Mouse (Mus musculus) limb, embryonic 14.5 days (tissue): Measurements from ENCODE around the gene Rbm8a. TPM values are rescaled to one million over a fixed set of nuclear protein-coding genes. Genes with fewer than 3 reads are reported as not detected.

Source experiments
- ATAC-seq: fragments of 200-750 bp; cut with Nextera tagmentation; 2 replicates; pipeline ENCODE4 v1.8.0; 2017; ENCODE audit warnings: low read depth, moderate number of reproducible peaks, moderate TSS enrichment; ENCODE audit not compliant: low FRiP score
- DNase-seq: peaks from one replicate; pipeline ENCODE4 v3.0.0-alpha.2; 2015; ENCODE audit warnings: low spot score
- H3K27ac ChIP-seq: fragments of 300-500 bp; sonication (generic); replicated peaks from 2 replicates; pipeline ENCODE4 v1.5.1; 2014; ENCODE audit warnings: low read depth, mild to moderate bottlenecking, low read length, moderate library complexity, mixed read lengths
- H3K27me3 ChIP-seq: fragments of 300-500 bp; sonication (generic); 2 replicates; pipeline ENCODE4 v1.6.1; 2014; ENCODE audit warnings: low read length, mixed read lengths; ENCODE audit not compliant: control insufficient read depth, insufficient read depth
- H3K36me3 ChIP-seq: fragments of 300-500 bp; sonication (generic); 2 replicates; pipeline ENCODE4 v1.6.1; 2014; ENCODE audit warnings: mild to moderate bottlenecking, low read length, moderate library complexity, mixed read lengths; ENCODE audit not compliant: control insufficient read depth, insufficient read depth
- H3K4me1 ChIP-seq: fragments of 300-500 bp; sonication (generic); 2 replicates; pipeline ENCODE4 v1.6.1; 2014; ENCODE audit warnings: antibody characterized with exemption, low read length, mixed read lengths; ENCODE audit not compliant: control insufficient read depth, insufficient read depth
- H3K4me2 ChIP-seq: fragments of 300-500 bp; sonication (generic); replicated peaks from 2 replicates; pipeline ENCODE4 v1.6.1; 2014; ENCODE audit warnings: low read depth, mild to moderate bottlenecking, low read length, moderate library complexity; ENCODE audit not compliant: severe bottlenecking
- H3K4me3 ChIP-seq: fragments of 300-500 bp; sonication (generic); replicated peaks from 2 replicates; pipeline ENCODE4 v1.5.1; 2014; ENCODE audit warnings: low read length
- H3K9ac ChIP-seq: fragments of 300-500 bp; sonication (generic); 2 replicates; pipeline ENCODE4 v1.6.1; 2014; ENCODE audit warnings: mild to moderate bottlenecking, low read depth, low read length, moderate library complexity; ENCODE audit not compliant: severe bottlenecking
- H3K9me3 ChIP-seq: fragments of 300-500 bp; sonication (generic); 2 replicates; pipeline ENCODE4 v1.6.1; 2016; ENCODE audit warnings: low read length; ENCODE audit not compliant: control insufficient read depth
- POLR2A ChIP-seq: fragments of 200-500 bp; IDR thresholded peaks from 2 replicates; pipeline ENCODE4 v1.8.0; 2012; ENCODE audit warnings: inconsistent platforms, mild to moderate bottlenecking, moderate library complexity, borderline replicate concordance; ENCODE audit not compliant: insufficient read depth, insufficient read length; ENCODE audit errors: extremely low read depth
- WGBS: fragments of 180-500 bp; shearing (Covaris S2); extraction: QIAGEN DNeasy Blood & Tissue Kit; methylation state at CpG from one replicate; pipeline ENCODE4 v1.1.7; 2014; 5-methylcytosine and 5-hydroxymethylcytosine counted together
- polyA plus RNA-seq, 2 experiments: library from polyadenylated mRNA; depleted of rRNA in 1 of 2; stranded (reverse) in 1 of 2; unstranded in 1 of 2; fragments of >200 nt; fragmentation: Nextera tagmentation in 1 of 2; extraction: Ambion mirVana in 1 of 2; gene quantifications; 2 replicates each; pipeline versions ENCODE4 v1.2.1 to v1.2.3; 2012 to 2014

Rbm8a gene
- polyA plus RNA-seq, 2 experiments = 66.1 to 133 TPM

GRCm38 (mm10) chr3:96679159-96679674, 49.5 kb downstream of the Rbm8a start:
- no peak overlapping the region for H3K27ac ChIP-seq
- no peaks in the 10 kb centered on the region for H3K9me3 ChIP-seq
- H3K4me1 ChIP-seq = peaks cover 6% of the 10 kb centered on the region; the same call in 1 of the 2 replicates
- H3K27me3 ChIP-seq = 0 out of 2 replicates have a peak, but pooled peaks cover 7% of the 10 kb centered on the region
- no peak overlapping the region for H3K9ac ChIP-seq
- 39% methylated on average over 5 of the region's 5 CpGs for WGBS
- no peak overlapping the region for H3K4me3 ChIP-seq
- DNase-seq (no peak), ATAC-seq (no peak)
- no peaks in the 10 kb centered on the region for H3K36me3 ChIP-seq
- H3K4me2 ChIP-seq = no peak overlapping the region
- TF ChIP-seq POLR2A = no peak

- Histone ChIP-seq H3K9me3 (no peaks in the 10 kb centered on the region), H3K4me3 (no peak overlapping the region), H3K36me3 (no peaks in the 10 kb centered on the region), H3K4me2 (no peak overlapping the region), H3K27ac (no peak overlapping the region), H3K9ac (no peak overlapping the region), H3K4me1 (peaks cover 6% of the 10 kb centered on the region; the same call in 1 of the 2 replicates), H3K27me3 (0 out of 2 replicates have a peak, but pooled peaks cover 11% of the 10 kb centered on the region)
- ATAC-seq (no peak), DNase-seq (no peak)
- no peak for TF ChIP-seq POLR2A
- WGBS = 20% methylated on average over 12 of the region's 12 CpGs
Measured at GRCm38 (mm10) chr3:96680269-96680956, 50.7 kb downstream of the Rbm8a start.

Other genes with a start within 250 kb of the Rbm8a start
- gene BC107364, start 177.6 kb upstream of the Rbm8a start, polyA plus RNA-seq (2012; rRNA removed) = 0.10 TPM in 1 of 2 replicates, not detected in the other
- 0.40 TPM in 1 of 2 replicates, not detected in the other for gene BC107364, start 177.6 kb upstream of the Rbm8a start, polyA plus RNA-seq (2014; fragmentation: Nextera tagmentation; extraction: Ambion mirVana)
- gene Hfe2, start 104.8 kb upstream of the Rbm8a start, polyA plus RNA-seq (2012; rRNA removed) = 21.4 and 26.7 TPM in 2 replicates
- gene Hfe2, start 104.8 kb upstream of the Rbm8a start, polyA plus RNA-seq (2014; fragmentation: Nextera tagmentation; extraction: Ambion mirVana) = 14.6 and 20.5 TPM in 2 replicates
- gene Txnip, start 72.0 kb upstream of the Rbm8a start, polyA plus RNA-seq (2012; rRNA removed) = 211 and 272 TPM in 2 replicates
- 167 and 172 TPM in 2 replicates for gene Txnip, start 72.0 kb upstream of the Rbm8a start, polyA plus RNA-seq (2014; fragmentation: Nextera tagmentation; extraction: Ambion mirVana)
- gene Gm16253, start 52.9 kb upstream of the Rbm8a start, polyA plus RNA-seq (2012; rRNA removed) = 0.19 TPM in 1 of 2 replicates, not detected in the other
- 0.37 and 1.3 TPM in 2 replicates for gene Gm16253, start 52.9 kb upstream of the Rbm8a start, polyA plus RNA-seq (2014; fragmentation: Nextera tagmentation; extraction: Ambion mirVana)
- 36.5 and 51.7 TPM in 2 replicates for gene Polr3gl, start 35.8 kb upstream of the Rbm8a start, polyA plus RNA-seq (2012; rRNA removed)
- gene Polr3gl, start 35.8 kb upstream of the Rbm8a start, polyA plus RNA-seq (2014; fragmentation: Nextera tagmentation; extraction: Ambion mirVana) = 11.9 and 15.3 TPM in 2 replicates
- gene Ankrd34a, start 33.3 kb upstream of the Rbm8a start, polyA plus RNA-seq (2012; rRNA removed) = 1.8 and 2.7 TPM in 2 replicates
- 2.7 TPM in 2 replicates for gene Ankrd34a, start 33.3 kb upstream of the Rbm8a start, polyA plus RNA-seq (2014; fragmentation: Nextera tagmentation; extraction: Ambion mirVana)
- 84.2 and 99.6 TPM in 2 replicates for gene Lix1l, start 28.8 kb upstream of the Rbm8a start, polyA plus RNA-seq (2012; rRNA removed)
- 8.9 and 10.4 TPM in 2 replicates for gene Lix1l, start 28.8 kb upstream of the Rbm8a start, polyA plus RNA-seq (2014; fragmentation: Nextera tagmentation; extraction: Ambion mirVana)
- 53.0 and 64.0 TPM in 2 replicates for gene Pex11b, start 5.4 kb downstream of the Rbm8a start, polyA plus RNA-seq (2012; rRNA removed)
- gene Pex11b, start 5.4 kb downstream of the Rbm8a start, polyA plus RNA-seq (2014; fragmentation: Nextera tagmentation; extraction: Ambion mirVana) = 62.2 and 65.8 TPM in 2 replicates
- 0.93 and 1.2 TPM in 2 replicates for gene Gm42957, start 5.5 kb downstream of the Rbm8a start, polyA plus RNA-seq (2012; rRNA removed)
- gene Gm42957, start 5.5 kb downstream of the Rbm8a start, polyA plus RNA-seq (2014; fragmentation: Nextera tagmentation; extraction: Ambion mirVana) = 0.28 and 0.29 TPM in 2 replicates
- gene Itga10, start 15.7 kb downstream of the Rbm8a start, polyA plus RNA-seq (2012; rRNA removed) = 25.0 and 31.1 TPM in 2 replicates
- 3.9 TPM in 2 replicates for gene Itga10, start 15.7 kb downstream of the Rbm8a start, polyA plus RNA-seq (2014; fragmentation: Nextera tagmentation; extraction: Ambion mirVana)
- gene Ankrd35, start 40.2 kb downstream of the Rbm8a start, polyA plus RNA-seq (2012; rRNA removed) = 1.9 and 3.7 TPM in 2 replicates
- gene Ankrd35, start 40.2 kb downstream of the Rbm8a start, polyA plus RNA-seq (2014; fragmentation: Nextera tagmentation; extraction: Ambion mirVana) = 2.7 and 4.2 TPM in 2 replicates
- 100 and 112 TPM in 2 replicates for gene Pias3, start 66.5 kb downstream of the Rbm8a start, polyA plus RNA-seq (2012; rRNA removed)
- gene Pias3, start 66.5 kb downstream of the Rbm8a start, polyA plus RNA-seq (2014; fragmentation: Nextera tagmentation; extraction: Ambion mirVana) = 52.2 and 53.4 TPM in 2 replicates
- 8.3 and 9.8 TPM in 2 replicates for gene Nudt17, start 78.6 kb downstream of the Rbm8a start, polyA plus RNA-seq (2012; rRNA removed)
- 13.5 and 14.6 TPM in 2 replicates for gene Nudt17, start 78.6 kb downstream of the Rbm8a start, polyA plus RNA-seq (2014; fragmentation: Nextera tagmentation; extraction: Ambion mirVana)
- 40.5 and 41.0 TPM in 2 replicates for gene Polr3c, start 97.7 kb downstream of the Rbm8a start, polyA plus RNA-seq (2012; rRNA removed)
- gene Polr3c, start 97.7 kb downstream of the Rbm8a start, polyA plus RNA-seq (2014; fragmentation: Nextera tagmentation; extraction: Ambion mirVana) = 23.3 and 26.3 TPM in 2 replicates
- gene Rnf115, start 97.7 kb downstream of the Rbm8a start, polyA plus RNA-seq (2012; rRNA removed) = 24.4 and 27.1 TPM in 2 replicates
- 46.1 and 46.4 TPM in 2 replicates for gene Rnf115, start 97.7 kb downstream of the Rbm8a start, polyA plus RNA-seq (2014; fragmentation: Nextera tagmentation; extraction: Ambion mirVana)
- gene Pdzk1, start 199.4 kb downstream of the Rbm8a start, polyA plus RNA-seq (2012; rRNA removed) = 0.12 and 0.24 TPM in 2 replicates
- not detected in 2 replicates for gene Pdzk1, start 199.4 kb downstream of the Rbm8a start, polyA plus RNA-seq (2014; fragmentation: Nextera tagmentation; extraction: Ambion mirVana)
- 0.09 TPM in 1 of 2 replicates, not detected in the other for gene Cd160, start 199.4 kb downstream of the Rbm8a start, polyA plus RNA-seq (2012; rRNA removed)
- 0.15 and 0.23 TPM in 2 replicates for gene Cd160, start 199.4 kb downstream of the Rbm8a start, polyA plus RNA-seq (2014; fragmentation: Nextera tagmentation; extraction: Ambion mirVana)